Mouse (Mus musculus) thymus, adult 2 months (tissue): ENCODE measurements around the gene Slc25a38. TPM values are rescaled to one million over a fixed set of nuclear protein-coding genes. Genes with fewer than 3 reads are reported as not detected.
"Not testable (repeated sequence)": the region's sequence is repeated elsewhere in the genome, so short reads cannot be mapped to it uniquely, and the experiment has no call there.

ENCODE experiments used
- DNase-seq: peaks from one replicate; pipeline ENCODE4 v3.0.0; 2021
- H3K27ac ChIP-seq: fragments of 200-500 bp; 2 replicates; pipeline ENCODE4 v1.5.1; 2012; ENCODE audit warnings: low read length, control low read depth; ENCODE audit not compliant: control insufficient read depth, insufficient read depth
- H3K27me3 ChIP-seq: fragments of 200-500 bp; 2 replicates; pipeline ENCODE4 v1.6.1; 2012; ENCODE audit warnings: mild to moderate bottlenecking, low read length, moderate library complexity, mixed read lengths; ENCODE audit not compliant: control insufficient read depth, insufficient read depth
- H3K36me3 ChIP-seq: fragments of 200-500 bp; 2 replicates; pipeline ENCODE4 v1.6.1; 2012; ENCODE audit warnings: mild to moderate bottlenecking, low read length, moderate library complexity; ENCODE audit not compliant: control insufficient read depth, insufficient read depth
- H3K4me1 ChIP-seq: fragments of 200-500 bp; replicated peaks from 2 replicates; pipeline ENCODE4 v1.6.1; 2012; ENCODE audit warnings: low read length; ENCODE audit not compliant: control insufficient read depth, insufficient read depth
- H3K4me3 ChIP-seq: fragments of 200-500 bp; 2 replicates; pipeline ENCODE4 v1.5.1; 2012; ENCODE audit warnings: mild to moderate bottlenecking, low read length, control low read depth, moderate library complexity; ENCODE audit not compliant: control insufficient read depth, insufficient read depth
- CTCF ChIP-seq: fragments of 200-500 bp; IDR thresholded peaks from 2 replicates; pipeline ENCODE4 v1.5.1; 2012; ENCODE audit warnings: mild to moderate bottlenecking, control low read depth, low read length, moderate library complexity, borderline replicate concordance; ENCODE audit not compliant: control insufficient read depth, poor library complexity, insufficient read depth; ENCODE audit errors: extremely low read depth
- POLR2A ChIP-seq: fragments of 200-500 bp; IDR thresholded peaks from 2 replicates; pipeline ENCODE4 v1.6.1; 2012; ENCODE audit warnings: mild to moderate bottlenecking, low read length, control low read depth, moderate library complexity; ENCODE audit not compliant: control insufficient read depth, poor library complexity, insufficient read depth; ENCODE audit errors: extremely low read depth
- WGBS: fragments of 180-500 bp; shearing (Covaris S2); methylation state at CpG from one replicate; pipeline ENCODE4 v1.1.7; 2018; 5-methylcytosine and 5-hydroxymethylcytosine counted together
- polyA plus RNA-seq: library from polyadenylated mRNA; depleted of rRNA; stranded (reverse); fragments of >200 nt; gene quantifications from 2 replicates; pipeline ENCODE4 v1.2.3, GENCODE M21; 2012

Slc25a38 gene
- polyA plus RNA-seq, 1 experiment: 79.9 TPM

DNA sequence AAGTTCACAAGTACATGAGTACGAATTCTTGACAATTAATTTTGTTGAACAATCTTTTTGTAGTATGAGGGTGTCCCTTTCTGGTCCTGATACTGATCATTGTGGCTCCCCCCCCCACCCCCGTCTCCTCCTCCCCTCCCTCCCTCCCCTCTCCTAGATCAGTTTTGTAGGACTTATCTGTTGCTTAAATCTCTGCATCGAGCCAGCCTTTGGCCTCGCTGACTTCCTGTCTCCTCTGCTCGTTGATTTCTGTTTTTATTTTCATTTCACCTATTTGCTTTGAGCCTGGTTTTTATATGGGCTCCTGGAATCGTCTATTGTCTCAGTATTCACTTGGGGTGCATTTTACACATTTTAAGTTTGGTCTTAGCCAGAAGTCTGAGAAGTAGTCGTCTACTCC, 14.3 kb upstream of the Slc25a38 start:
- DNase-seq: no peak
- TF ChIP-seq POLR2A (no peak), CTCF (no peak)
- under 1% methylated on average over 7 of the region's 7 CpGs for WGBS

DNA sequence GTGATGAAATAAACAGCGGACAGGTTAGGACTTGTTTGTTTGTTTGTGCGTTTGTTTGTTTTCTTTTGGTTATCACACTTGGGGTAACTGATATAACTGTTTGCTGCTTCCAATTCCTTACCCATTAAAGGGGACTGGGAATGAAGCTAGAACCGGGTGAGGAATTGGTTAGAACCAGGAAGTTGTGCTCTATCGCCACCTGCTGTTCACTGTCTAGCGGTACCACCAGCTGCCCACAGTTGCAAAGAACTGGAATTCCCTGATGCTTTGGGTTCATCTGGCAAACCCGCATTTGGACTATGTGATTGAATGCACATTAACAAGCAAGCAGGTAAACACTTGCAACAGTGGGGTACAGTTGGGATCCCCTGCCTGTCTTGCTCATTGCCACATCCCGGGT, 11.5 kb upstream of the Slc25a38 start:
- peak; percentile 61 for DNase-seq
- peaks cover 11% of the 10 kb centered on the region for H3K4me1 ChIP-seq
- TF ChIP-seq POLR2A (no peak), CTCF (no peak; the same call in 1 of the 2 replicates)
- 27% methylated on average over 7 of the region's 7 CpGs for whole genome bisulfite sequencing
- no peaks in the 10 kb centered on the region for H3K27me3 ChIP-seq
- no peak overlapping the region for H3K4me3 ChIP-seq
- no peaks in the 10 kb centered on the region for H3K36me3 ChIP-seq
- H3K27ac ChIP-seq: no peak overlapping the region

More for the DNA sequence above, 14.3 kb upstream of the Slc25a38 start:
- Histone ChIP-seq H3K36me3 (no peaks in the 10 kb centered on the region), H3K27me3 (no peaks in the 10 kb centered on the region), H3K4me3 (no peak overlapping the region), H3K4me1 (peaks cover 24% of the 10 kb centered on the region), H3K27ac (peak overlapping the region; percentile 49; the same call in 1 of the 2 replicates)

DNA sequence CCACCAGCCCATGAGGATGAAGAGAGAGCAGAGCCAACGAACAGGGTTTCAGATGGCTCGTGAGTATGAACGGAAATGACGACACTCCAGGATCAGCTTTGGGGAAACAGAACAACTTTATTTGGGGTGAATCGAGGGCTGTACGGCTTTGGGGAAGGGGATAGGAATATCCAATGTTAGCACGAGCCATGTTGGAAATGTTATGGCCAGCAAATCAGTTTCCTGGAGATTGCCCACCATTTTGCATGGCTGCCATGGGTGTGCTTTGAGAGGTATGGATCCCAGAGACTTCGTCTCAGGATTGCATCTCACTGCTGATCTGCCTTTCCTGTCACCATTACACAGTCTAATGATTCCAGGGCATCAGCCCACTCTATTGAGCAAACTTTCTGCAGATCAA, 10.9 kb upstream of the Slc25a38 start:
- no peaks in the 10 kb centered on the region for H3K36me3 ChIP-seq
- no peak overlapping the region for H3K4me3 ChIP-seq
- TF ChIP-seq POLR2A: no peak
- TF ChIP-seq CTCF: no peak
- no peak for DNase-seq
- no peaks in the 10 kb centered on the region for H3K27me3 ChIP-seq
- WGBS: 94% methylated on average over 8 of the region's 8 CpGs
- peaks cover 9% of the 10 kb centered on the region for H3K4me1 ChIP-seq
- no peak overlapping the region for H3K27ac ChIP-seq

DNA sequence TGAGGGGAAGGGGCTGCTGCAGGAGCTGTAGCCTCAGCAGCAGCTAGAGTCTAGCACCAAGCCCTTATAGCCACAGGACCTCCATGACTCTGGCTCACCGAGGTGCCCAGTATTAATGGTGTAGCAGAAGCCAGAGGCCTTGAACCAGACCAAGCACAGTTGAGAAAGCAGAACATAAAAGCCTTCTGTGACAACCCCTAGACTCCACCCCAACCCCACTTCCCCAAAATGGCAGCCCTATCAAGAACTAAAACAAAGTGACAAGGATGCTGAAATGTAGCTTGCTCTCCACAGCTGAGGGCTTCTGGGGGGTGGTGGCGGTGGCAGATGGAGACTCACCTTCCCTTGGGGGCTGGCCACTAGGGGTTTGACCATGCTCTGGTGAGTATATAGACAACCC, 9.0 kb upstream of the Slc25a38 start:
- DNase-seq: no peak
- no peak for TF ChIP-seq POLR2A
- TF ChIP-seq CTCF: no peak
- peaks cover 3% of the 10 kb centered on the region for H3K4me1 ChIP-seq
- 95% methylated on average over 2 of the region's 2 CpGs for WGBS
- H3K4me3 ChIP-seq: no peak overlapping the region
- no peaks in the 10 kb centered on the region for H3K27me3 ChIP-seq
- H3K36me3 ChIP-seq: no peaks in the 10 kb centered on the region
- no peak overlapping the region for H3K27ac ChIP-seq

DNA sequence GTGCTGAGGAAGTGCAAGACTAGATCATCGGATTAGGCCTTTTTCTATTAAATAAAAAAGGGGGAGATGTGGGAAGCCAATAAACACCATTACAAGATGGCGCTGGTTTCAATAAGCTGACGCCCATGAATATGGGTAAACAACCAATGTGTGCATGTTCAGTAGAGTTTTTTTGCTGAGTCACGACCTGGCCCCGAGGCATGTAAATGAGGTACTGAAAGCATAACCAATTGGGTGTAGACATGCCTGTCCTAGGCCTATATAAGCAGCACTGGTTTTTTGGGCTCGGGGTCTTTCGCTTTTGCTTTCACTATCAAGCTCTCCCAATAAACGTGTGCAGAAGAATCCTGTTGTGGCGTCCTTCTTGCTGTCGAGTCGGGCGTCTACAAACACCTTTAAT, 1.2 kb upstream of the Slc25a38 start:
- not testable (repeated sequence) for H3K36me3 ChIP-seq, H3K27ac ChIP-seq, H3K4me1 ChIP-seq, H3K4me3 ChIP-seq, DNase-seq, H3K27me3 ChIP-seq
- WGBS: 93% methylated on average over 12 of the region's 12 CpGs

DNA sequence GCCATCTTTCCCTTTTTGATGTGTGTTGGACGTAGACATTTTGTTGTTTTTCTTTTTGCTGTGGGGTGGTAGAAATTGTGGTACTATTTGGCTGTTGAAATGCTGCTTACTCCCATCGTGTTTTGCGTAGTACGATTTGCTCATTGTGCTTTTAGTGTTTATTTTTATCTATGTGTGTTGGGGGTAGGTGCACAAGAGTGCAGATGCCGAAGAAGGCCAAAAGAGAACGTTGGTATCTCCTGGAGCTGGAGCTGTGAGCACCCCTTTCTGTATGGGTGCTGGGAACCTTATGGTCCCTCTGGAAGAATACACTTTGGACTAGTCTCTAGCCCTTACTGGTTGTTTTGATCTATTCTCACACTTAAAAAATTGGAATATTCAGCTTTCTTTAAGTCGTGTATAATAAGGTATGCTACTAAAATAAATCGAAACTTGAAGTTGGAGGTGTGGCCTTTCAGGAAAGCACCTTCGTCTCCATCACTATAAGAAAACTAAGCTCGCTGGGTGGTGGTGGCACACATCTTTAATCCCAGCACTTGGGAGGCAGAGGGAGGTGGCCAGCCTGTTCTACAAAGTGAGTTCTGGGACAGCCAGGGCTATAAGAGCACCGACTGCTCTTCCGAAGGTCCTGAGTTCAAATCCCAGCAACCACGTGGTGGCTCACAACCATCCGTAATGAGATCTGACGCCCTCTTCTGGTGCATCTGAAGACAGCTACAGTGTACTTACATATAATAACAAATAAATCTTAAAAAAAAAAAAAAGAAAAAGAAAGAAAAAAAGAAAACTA, 1.2 kb downstream of the Slc25a38 start:
- H3K27ac ChIP-seq: no peak overlapping the region
- peaks cover 7% of the 10 kb centered on the region for H3K4me1 ChIP-seq
- no peak overlapping the region for H3K4me3 ChIP-seq
- TF ChIP-seq CTCF (no peak), POLR2A (no peak)
- H3K36me3 ChIP-seq: no peaks in the 10 kb centered on the region
- WGBS: 72% methylated on average over 15 of the region's 15 CpGs
- H3K27me3 ChIP-seq: no peaks in the 10 kb centered on the region
- no peak for DNase-seq

DNA sequence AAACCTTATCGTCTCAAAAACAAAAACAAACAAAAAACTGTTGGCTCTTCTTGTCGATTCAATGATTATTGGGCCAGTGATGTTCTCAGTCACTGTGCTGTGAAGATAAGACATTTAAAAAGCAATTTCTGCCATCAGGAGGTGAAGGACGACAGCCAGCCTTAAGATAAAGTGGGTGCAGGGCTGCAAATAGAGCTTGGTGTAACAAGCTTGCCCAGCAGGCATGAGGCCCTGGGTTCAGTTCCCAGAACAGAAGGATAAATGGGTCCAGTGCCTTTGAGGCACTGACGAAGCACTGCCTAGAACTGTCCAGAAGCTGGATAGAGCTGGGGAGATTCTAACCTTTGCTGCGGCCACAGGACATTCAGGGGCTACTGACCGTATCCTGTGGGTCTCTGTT, 2.3 kb downstream of the Slc25a38 start:
- H3K4me3 ChIP-seq: no peak overlapping the region
- no peak overlapping the region for H3K27ac ChIP-seq
- DNase-seq: no peak
- TF ChIP-seq POLR2A: no peak
- no peak for TF ChIP-seq CTCF
- H3K4me1 ChIP-seq: peaks cover 9% of the 10 kb centered on the region
- peaks cover 5% of the 10 kb centered on the region; the same call in 1 of the 2 replicates for H3K36me3 ChIP-seq
- no peaks in the 10 kb centered on the region for H3K27me3 ChIP-seq
- 98% methylated on average over 6 of the region's 6 CpGs for WGBS
